14 mouse cellular contexts compared by ENCODE assay signal in genomic region chr11:64329129-64329528, GRCm38 (mm10).
"Had no signal": no experiment of that assay in that cellular context is flagged by ENCODE, and none has a peak within 500 bp of the region (broad histone marks: within the 10 kb centered on the region; RNA-seq: fewer than 3 reads in every experiment).

No protein-coding gene starts in this region.

- H3K36me3 ChIP-seq: intestine, embryonic 15.5 days; limb, embryonic 13.5 days; midbrain, embryonic 13.5 days; neural tube, embryonic 15.5 days; stomach, embryonic 15.5 days had no signal

- H3K9me3 ChIP-seq: intestine, embryonic 15.5 days; limb, embryonic 13.5 days; midbrain, embryonic 13.5 days; neural tube, embryonic 15.5 days; stomach, embryonic 15.5 days had no signal

- H3K27me3 ChIP-seq: intestine, embryonic 15.5 days; midbrain, embryonic 13.5 days; neural tube, embryonic 15.5 days; stomach, embryonic 15.5 days had no signal

- H3K4me3 ChIP-seq: intestine, embryonic 15.5 days; limb, embryonic 13.5 days; midbrain, embryonic 13.5 days; myocyte; neural tube, embryonic 15.5 days; stomach, embryonic 15.5 days had no signal

- ATAC-seq: intestine, embryonic 15.5 days; midbrain, embryonic 13.5 days had no signal

- DNase-seq: kidney, adult 18-20 months; kidney, postnatal 14 days; left cerebral cortex, postnatal 4 days; lung, adult 2 months; lung, postnatal 14 days; right cerebral cortex, postnatal 4 days; thymus, adult 2 months; thymus, postnatal 25 days had no signal

- H3K4me1 ChIP-seq: intestine, embryonic 15.5 days; midbrain, embryonic 13.5 days; neural tube, embryonic 15.5 days; stomach, embryonic 15.5 days had no signal
